Mouse (Mus musculus) heart, adult 11 months (tissue): ENCODE results near the gene Glud1.

Experiments
- DNase-seq: peaks from one replicate; pipeline ENCODE4 v3.0.0; 2022

Glud1 gene

DNA sequence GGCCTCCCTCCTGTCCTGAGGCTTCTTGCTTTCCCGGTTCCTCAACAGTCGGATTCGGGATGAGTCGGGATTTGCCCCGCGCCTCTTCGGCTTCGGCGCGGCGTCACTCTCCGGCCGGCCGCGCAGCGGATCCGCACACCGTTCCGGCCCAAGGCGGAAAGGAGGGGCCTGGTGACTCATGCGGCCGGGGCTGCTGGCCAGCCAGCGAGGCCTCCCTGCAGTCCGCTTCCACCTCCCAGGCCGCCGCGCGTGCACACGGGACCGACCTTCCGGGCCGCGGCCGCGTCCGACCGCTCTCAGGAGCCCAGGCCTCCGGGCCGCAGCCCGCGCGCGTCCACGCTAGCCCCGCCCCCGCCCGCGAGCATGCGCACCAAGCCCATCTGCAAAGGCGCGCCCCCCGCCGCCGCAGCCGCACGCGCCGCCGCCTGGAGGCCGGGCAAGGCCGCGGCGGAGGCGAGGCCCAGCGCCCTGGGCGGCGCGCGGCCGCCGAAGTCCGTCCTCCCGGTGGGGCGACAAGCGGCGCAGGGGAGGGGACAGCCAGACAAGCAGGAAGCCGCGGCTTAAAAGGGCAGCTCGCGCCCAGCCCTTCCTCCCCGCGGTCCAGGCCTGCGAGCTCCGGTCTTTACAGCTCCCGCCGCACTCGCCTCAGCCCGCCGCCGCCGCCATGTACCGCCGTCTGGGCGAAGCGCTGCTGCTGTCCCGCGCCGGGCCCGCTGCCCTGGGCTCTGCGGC is at the start of gene Glud1, which contains the start of gene Shld2:
TSS of gene Glud1 (plus strand) at position 494 of the 732 bp plus-strand sequence.
TSS of gene Shld2 (minus strand) at position 260 of the 732 bp plus-strand sequence.
- DNase-seq: peak; percentile 100

DNA sequence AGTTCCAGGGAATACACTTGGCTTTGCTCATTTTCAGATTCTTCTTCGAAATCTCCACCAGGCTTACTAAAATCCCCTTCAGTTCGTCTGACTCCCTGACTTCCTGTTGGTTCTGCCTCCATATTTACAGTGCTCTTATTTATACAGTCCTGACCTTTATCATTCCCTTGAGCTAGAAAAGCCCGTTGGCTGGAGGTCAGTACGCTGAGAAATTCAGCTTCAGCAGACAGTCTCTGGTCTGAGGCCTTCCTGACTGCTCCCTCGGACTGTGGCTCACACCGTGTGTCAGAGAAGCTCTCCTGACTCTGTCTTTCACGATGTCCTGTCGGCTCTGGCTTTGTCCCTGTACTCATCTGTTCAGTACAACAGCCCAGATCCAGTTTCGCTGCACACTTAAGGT is 42.5 kb upstream of the Glud1 start:
- no peak for DNase-seq

DNA sequence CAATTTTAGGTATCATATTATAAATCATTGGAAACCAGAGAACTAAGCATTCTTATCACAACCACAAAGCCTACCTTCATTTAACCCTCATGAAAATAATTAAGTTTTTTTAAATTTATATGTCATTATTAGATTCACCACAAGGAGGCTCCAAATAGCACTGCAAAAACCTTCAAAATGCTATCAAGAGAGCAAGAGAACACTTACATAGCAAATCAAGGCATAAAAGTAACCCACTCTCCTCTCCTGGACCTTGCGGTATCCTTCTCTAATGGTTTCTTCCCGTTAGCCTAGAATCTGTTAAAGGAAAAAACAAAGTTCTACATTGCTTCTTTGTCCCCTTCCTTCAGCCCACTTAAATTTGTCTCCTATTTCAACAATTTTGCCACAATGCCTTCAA is 37.2 kb upstream of the Glud1 start:
- DNase-seq: no peak

DNA sequence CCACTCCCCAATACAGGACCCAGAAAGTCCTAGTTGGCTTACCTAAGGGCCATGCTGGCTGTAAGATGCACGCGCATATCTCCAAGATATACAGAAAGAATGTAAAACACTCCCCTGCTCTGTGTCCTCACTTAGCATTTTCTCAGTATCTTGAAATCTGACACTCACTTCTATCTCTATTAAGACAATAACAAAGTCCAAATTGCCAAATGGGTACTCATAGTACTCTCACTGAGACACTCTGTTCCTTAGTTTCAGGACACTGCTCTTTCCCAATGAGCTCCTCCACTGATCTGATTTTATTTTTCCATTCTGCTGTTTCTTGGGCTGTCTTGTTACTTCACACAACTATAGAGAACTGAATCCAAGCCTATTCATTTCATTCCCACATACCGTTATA is 36.4 kb upstream of the Glud1 start:
- no peak for DNase-seq

DNA sequence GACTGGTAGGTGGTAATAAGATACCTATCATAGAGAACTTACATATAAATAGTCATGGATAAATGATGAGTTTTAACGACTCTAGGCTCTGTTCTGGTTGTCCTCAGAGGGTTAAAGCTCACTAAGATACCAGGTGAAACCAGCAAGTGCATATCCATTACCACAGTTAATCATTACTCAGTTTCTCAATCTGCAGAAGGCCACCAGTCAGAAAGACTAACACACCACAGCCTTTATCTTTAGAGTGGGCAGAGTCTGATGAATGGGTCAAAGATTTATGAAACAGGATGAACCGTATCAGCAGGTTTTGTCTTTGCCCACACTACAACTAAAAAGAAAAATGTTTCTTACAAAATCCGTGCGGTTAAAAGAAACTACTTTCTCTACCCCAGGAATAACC is 35.3 kb upstream of the Glud1 start:
- no peak for DNase-seq

DNA sequence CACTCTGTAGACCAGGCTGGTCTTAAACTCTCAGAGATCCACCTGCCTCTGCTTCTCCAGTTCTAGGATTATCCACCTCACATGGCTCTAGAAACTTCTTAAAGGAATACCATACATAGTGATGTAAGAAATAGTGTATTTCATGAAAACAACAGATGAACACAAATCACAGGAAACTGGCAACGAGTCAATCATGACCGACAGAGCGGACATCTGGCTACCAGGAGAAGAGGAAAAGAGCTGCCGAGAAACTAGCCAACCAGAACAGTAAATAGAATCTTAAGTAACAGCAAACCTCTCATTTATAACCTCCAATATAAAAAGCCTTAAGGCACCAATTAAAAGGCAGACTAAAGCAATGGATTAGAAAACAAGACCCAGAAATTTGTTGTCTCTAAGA is 30.8 kb upstream of the Glud1 start:
- no peak for DNase-seq

DNA sequence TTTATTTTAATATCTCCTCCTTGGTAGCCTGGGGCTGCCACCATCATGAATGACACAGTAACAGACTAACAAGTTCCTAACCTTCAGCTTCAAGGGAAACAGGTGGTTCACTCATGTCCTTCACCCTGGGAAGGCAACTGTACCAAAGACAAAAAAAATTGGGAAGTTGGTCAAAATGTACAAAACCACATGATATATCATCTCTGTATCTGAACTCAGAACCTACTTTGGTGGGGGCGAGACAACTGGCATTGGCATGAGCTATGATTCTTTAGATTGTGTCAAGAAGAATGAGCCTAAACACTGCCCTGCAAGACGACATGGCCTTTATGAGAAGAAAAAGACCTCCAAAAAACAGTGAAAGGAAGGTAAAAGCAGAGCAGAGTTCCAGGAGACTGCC is 29.7 kb upstream of the Glud1 start:
- DNase-seq: no peak

DNA sequence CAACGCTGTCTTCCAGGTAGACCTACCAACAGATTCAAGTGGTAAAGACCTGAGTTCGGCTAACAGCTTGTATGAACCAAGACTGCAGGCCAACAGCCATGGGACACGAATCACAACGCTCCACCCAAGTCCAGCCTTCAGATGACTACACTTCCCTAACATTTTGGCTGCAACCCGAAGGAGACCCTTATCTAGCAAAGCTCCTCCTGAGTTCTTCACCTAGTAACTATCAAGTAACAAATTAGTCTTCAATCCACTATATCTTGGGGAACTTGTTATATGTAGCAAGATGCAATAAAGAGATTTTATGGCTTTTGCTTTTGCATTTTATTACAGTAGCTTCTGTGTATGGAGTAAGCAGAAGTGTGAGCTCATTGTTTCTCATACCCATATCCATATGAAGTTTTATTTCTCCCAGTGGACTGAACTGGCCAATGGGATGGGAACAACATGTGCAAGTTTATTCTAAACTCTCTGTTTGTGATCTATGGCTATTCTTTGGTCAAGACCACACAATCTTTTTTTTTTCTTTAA is 28.7 kb upstream of the Glud1 start:
- DNase-seq: no peak

DNA sequence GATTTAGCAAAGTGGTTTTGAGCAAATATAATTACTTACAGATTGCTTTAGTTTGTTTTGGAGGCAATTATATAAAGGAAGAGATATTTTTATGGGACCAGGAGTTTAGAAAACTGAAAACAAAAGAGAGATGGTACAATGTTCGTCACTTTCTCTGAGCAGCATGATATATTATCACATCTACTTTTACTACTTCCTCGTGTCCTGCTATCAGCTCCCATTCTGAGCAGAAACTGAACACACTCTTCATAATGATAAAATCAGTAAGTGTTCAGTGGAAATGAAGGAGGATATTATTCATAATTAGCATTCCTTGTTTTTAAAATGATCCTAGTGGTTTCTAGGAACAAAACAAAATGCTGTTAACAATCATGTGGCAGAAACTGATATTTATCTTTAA is 22.1 kb upstream of the Glud1 start:
- no peak for DNase-seq

DNA sequence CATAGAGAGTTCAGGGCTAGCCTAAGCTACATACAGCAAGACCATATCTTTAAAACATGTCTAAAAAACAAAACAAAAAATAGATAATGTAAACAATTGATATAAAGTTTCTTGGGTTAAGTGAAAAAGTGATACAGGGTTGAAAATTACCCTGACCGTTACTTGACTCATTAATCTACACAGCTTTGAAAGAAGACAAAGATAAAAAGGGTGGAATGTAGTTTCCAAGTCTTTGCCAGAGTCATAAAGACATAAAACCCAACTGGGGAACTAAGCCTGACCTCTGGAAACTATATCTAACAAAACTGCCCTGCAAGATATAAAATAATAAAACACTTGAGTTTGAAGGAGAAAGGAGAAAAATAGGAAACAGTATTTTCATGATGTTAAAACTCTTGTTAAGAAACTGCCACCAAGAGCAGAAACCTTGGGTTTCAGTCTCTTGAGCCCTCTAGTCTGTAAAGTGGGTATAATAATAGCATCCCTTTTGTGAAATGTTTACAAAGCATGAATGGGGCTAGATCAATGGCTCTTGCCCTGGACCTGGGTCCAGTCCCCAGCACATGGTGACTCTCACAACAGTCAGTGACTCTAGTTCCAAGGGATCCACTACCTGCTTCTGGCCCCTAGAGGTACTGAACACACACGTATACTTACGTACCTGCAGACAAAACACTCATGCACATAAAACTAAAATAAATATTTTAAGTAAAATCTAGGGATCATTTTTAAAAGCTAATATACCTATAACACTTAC is 21.1 kb upstream of the Glud1 start:
- DNase-seq: no peak

DNA sequence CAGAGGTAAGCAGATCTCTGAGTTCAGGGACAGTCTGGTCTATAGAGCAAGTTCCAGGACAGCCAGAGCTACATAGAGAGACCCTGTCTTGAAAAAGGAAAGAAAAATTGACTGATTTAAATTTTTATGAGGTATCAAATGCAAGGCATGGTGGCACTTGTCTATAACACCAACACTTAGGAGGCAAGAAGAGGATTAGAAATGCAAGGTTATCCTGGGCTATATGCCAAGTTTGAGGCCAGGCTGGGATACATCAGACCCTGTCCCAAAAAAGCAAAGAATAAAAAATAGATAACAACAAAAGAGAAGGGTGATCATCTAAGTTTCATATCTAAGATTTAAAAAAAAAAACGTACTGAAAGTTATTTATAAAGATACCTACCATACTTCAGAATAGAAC is 20.3 kb upstream of the Glud1 start:
- DNase-seq: no peak

DNA sequence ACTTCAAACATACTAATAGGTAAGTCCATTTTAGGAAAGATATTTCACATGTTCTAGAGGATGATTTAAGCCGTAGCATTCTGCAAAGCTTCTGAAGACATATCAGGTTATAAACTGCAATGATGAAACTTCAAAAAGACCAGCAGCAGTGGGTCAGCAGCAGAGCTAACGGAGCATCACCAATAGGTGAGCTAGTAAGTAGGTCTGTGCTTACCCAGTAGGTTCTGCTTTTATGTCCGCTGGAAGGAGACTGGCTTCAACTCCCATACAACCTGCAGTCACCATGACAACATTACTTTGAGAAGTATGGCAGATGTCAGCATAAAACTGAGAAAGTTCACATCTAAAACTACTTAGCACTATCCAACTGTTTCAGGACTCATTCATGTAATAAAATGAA is 16.9 kb upstream of the Glud1 start:
- DNase-seq: no peak

DNA sequence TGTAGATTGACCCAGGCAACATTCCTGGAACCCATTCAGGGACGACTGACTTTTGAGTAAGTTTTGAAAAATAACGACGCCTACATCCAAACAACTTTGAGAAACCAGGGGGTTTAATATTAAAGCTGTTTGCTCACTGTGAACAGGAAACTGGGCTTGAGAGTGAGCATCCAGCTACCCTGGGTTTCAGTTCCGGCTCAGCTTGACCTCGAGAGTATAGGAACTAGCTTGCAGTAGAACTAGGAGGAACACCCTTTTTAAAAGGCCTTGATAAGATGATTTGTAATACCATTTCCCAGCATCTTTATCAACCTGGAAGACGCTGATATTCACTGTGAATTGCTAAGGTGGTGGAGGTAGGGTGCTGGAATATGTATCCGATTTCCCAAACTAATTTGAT is 14.2 kb upstream of the Glud1 start:
- DNase-seq: peak; percentile 92

DNA sequence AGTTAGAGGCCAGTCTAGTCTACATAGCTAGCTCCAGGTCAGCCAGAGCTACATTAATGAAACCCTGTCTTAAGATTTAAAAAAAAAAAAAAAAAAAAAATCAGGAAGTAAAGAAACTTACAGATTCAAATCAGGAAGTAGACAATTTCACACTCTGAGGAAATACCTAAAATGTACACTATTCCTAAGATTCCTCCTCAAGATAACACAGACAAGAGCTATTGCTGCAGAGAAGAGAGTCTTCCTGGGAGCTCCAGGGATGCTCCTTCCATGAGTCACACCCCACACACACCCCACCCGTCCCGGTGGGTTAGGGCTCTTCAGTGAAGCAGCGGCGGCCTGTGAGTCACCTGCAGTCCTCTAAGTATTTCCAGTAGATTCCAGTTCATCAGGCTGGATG is 13.5 kb upstream of the Glud1 start:
- DNase-seq: no peak

DNA sequence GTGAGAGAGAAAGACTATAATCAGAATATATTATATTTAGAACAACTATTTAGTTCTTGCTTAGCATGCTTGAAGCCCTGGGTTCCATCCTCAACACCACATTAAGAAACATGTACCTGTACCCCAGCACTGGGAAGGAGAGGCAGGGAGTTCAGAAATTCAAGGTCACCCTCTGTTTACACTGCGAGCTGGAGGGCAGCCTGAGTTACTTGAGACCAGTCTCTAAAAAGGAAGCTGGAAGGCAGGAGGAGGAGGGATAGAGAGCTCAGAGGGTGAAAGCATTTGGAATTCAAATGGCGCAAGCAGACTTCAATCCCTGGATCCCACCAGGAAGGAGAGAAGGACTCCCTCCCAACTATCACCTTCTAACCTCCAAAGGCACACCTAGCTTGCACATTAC is 12.9 kb upstream of the Glud1 start:
- no peak for DNase-seq

DNA sequence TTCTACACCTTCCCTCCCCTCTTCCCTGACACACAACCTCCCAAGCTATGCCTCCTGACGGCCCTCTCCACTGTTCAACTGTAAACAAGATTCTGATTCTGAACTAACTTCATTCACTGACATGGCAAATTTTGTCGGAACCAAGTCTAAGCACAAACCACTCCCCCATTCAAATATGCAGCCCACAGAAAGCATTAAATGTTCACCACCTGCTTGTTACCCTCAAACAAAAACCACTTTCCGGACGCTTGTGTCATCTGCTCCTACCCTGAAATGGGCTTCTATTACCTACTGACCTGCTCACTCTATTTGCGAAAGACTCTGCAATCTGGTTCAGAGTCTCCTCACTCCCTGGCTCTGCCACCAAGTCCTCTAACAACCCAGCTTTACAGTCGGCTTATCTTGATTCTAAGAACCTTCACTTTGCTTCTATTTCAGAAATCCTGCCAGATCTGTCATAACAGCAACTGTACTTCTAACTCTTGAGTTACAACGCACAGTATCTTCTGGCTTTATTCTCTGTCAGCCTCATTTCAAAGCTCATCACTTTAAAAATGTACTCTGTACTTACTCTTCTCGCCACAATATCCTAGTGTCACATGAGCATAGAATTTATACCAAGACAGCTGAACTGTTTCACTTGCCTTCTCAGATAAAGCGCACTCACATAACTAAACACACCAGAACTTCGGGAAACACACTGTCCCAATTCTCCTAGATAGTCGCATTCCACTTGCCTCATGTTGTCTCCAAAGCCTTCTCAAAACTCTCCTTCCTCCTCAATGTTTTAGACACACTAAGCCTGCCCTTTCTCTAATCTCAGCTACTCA is 11.4 kb upstream of the Glud1 start:
- no peak for DNase-seq

DNA sequence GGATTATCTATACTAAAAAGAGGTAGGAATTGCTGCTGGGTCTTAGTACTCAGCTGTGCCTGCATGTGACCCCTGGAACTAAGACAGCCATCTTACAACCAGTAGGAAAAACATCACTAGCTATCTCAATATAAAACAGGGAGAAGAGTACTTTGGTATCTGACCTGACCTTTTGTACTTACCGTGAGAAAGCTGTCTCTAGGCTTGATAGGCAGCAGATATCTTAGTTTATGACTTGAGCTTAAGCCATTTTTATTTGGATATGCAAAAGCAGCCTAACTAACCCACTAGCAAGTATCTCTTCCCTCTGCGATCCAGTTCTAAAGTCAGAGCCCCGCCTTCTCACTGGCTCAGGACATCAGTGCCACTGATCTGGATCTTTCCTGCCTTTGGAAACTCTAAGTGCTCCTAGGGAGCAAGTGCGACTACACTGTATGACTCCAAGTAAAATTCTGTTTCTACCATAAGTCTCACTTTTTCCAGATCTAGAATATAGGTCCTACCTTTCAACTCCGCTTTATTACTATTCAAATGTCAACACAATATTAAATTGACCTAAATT is 7.8 kb upstream of the Glud1 start:
- no peak for DNase-seq

DNA sequence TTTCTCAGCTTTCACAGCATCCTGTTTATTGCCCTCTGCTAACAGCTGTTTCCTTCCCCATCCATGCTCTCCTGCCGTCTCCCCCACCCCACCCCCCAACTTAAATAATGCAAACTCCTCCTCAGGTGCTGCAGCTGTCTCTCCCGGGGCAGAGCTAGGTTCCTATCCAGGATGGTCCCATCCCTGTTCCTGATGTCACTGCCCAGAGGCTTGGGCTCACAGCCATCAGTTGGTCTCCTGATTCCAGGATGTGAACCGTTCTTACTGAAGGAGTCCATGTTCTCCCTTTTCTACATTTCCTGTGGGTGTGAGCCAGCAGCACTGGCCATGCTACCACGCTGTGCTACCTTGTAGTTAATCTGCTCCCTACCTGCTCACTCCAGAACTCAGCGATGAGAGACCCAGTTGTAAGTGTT is 7.3 kb upstream of the Glud1 start:
- DNase-seq: peak; percentile 94

DNA sequence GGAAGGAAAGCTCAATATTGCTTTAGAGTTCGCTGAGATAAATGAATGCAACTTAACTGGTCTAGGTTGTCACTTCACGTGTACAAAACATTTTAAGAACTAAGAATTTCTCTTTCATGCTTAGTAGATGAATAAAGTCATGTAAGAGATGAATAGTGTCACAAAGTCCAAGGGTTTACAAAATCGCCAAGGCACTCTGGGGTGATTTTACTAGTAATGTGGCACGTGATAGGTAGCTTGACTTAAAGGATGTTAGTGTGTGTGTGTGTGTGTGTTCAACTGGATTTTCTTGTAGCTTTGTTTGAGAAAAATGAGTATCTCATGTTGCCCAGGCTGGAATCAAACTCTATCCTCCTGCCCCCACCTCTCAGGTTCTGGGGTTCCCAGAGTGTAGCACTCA is 1.3 kb upstream of the Glud1 start:
- DNase-seq: no peak

DNA sequence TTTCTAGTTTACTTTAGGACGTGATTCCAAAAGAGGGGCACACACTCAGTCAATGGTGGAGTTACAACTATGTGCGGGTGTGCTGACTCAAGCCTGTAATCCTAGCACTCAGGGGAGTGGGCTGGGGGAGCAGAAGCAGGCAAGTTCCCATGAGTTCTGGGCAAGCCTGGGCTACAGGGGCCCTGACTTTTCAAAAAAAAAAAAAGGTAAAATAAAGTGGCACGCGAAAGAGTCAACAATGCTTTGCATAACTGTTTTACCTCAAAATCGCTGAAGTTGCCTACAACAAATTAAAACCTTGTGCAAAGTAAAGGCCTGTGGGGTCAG is 657 bp upstream of the Glud1 start:
- no peak for DNase-seq

DNA sequence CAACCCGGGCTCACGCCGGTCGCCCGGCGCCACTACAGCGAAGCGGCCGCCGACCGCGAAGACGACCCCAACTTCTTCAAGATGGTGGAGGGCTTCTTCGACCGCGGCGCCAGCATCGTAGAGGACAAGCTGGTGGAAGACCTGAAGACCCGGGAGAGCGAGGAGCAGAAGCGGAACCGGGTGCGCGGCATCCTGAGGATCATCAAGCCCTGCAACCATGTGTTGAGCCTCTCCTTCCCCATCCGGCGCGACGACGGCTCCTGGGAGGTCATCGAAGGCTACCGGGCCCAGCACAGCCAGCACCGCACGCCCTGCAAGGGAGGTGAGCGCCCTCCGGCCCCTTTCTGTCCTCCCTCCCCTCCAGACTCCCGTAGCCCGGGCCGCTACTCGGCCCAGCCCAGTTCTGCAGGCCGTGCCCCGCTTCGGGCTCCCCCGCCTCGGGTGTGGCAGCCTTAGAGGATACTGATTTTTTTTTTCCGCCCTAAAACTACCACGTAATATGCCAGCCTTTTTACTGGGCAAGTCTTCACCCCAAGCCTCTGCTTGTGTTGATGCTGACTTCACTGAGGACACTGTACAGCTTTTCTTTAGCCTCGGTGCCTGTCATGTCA is 599 bp downstream of the Glud1 start:
- peak; percentile 97 for DNase-seq

DNA sequence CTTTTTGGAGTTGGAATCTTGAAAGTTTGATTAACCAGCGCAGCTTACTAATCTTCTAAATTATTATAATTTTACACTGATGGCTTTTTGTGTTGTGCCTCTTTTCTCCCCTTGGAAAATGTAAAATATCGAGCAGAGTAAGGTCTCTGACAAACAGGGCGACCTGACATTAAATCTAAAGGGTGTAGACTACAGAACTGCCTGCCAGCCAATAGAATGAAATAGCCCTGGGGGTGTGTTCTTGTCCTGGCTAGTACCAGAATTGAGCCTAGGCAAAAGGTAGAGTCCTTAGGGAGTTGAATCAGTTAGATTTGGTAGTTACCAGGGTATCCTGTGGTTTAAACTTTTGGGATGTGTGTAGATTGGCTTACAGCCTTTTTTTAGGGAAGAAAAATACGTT is 1.2 kb downstream of the Glud1 start:
- DNase-seq: peak; percentile 96
